Mouse (Mus musculus): ENCODE data around the gene Terf2.

GRCm38 (mm10) chr8:107096366-107097036 lies at the start of gene Terf2:
- TF ChIP-seq POLR2A (IDR thresholded peaks at IDR 0.05; ENCODE audit: insufficient read depth, low read depth, low read length) (peak; percentile 45; the same call in 1 of the 2 replicates), CTCF (IDR thresholded peaks at IDR 0.05) (no peak), EP300 (IDR thresholded peaks at IDR 0.05; ENCODE audit: insufficient read depth, low read depth, low read length) (peak; percentile 38; the same call in 1 of the 2 replicates)
